Mouse (Mus musculus): ENCODE data around the gene Sike1.

Gene Sike1

GRCm38 (mm10) chr3:102995605-102996321 lies at the start of gene Sike1:
Gene Sike1, plus strand, starts transcription at chr3:102995708.
- peak; percentile 84 for DNase-seq (ENCODE audit: low read depth, low spot score)

DNA sequence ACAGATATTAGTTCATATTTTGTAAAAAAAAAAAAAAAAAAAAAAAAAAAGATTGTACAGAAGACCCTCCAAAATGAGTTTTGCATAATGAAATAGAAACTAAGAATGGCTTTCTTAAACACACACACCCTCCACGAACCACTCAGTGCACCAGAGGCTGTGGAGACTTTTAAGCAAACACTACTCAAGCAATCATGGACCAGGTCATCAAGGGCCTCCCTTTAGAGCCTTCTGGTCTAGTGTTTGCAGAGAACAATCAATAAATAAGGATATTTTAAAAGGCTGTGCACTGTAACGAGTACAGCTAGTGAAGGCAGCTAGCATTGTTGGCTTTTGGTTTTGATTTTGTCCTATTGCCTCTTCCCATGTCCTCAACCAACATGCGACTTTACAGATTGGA lies 49.2 kb upstream of the Sike1 start:
- no peak for DNase-seq (ENCODE audit: low read depth, low spot score)

- DNase-seq (ENCODE audit: low read depth, low spot score), result no peak
Measured at GRCm38 (mm10) chr3:102946861-102947260, 48.6 kb upstream of the Sike1 start.

DNA sequence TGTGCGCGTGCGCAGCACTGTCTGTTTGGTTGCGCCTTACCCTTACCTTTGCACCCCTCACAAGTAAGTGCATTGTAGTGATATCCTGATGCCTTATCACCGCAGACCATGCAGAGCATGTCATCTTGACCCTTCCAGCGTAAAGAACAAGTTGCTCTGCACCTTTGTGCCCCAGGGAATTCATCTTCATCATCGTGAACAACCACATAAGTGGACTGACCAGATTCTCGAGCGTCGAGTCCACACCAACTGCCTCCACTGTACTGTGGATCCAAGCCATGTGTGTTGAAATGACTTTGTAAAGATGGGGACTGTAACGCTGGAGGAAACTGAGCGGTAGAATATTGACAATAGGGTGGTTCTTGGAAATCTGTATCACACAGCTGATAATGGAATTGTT lies 41.0 kb upstream of the Sike1 start:
- DNase-seq (ENCODE audit: low read depth, low spot score), result no peak

- no peak for DNase-seq (ENCODE audit: low read depth, low spot score)
Measured at GRCm38 (mm10) chr3:102955143-102955542, 40.4 kb upstream of the Sike1 start.

DNA sequence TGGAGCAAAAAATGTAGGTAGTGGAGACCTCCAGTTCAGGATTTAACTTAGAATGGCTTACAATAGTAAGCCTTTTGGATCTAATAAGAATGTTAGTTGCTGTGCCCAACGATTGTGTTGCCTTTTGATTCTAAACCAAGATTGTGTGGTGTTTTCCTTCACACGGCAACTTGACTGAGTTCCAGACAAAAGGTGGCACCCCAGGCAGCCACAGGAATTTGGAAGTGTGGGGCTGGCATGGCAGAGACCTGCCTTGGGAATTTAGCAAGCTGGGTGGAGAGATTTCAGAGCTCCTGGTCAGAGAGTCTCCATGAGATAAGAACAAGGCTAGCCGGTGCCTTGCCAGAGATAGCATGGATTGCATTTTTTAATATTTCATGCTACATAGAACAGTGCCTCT lies 39.9 kb upstream of the Sike1 start:
- DNase-seq (ENCODE audit: low read depth, low spot score), result no peak

DNA sequence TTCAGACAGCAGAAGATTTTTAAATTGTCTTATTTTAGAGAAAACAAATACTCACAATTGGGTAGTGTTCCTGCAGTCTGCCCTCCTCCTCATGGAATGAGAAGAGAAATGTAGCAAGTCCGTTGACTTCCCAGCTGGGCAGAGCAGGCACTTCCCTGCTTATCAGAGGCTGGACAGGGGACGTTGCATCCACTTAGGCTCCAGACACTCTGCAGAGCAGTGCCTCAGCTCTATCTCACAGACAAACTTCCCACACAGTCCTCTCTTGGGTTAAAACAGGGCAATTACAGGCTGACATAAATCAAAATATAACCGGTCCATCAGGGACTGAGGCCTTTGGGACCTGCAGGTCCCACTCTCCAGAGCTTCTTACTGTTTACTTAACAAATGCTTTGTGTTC lies 31.5 kb upstream of the Sike1 start, which contains the start of gene Nr1h5:
TSS of gene Nr1h5 (minus strand) at position 101 of the 400 bp plus-strand sequence.
- no peak for DNase-seq (ENCODE audit: low read depth, low spot score)

DNA sequence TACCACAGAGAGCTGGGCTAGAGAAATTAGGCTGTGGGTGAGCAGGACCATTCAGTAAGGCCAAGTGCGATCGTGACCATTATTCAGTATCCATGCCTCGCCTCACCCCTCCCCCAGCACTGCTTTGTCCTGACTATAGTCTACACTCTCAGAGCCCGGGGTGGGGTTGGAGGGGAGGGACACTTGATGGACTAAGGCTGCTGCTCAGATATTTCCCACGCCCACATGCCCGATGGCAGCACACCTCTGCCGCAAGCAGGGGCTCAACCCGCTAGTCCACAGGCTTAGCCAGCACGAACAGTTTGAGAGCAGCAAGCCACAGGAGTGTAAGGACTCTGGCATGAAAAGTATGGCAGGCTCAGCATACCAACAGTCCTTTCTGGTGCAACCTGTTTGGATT lies 25.4 kb upstream of the Sike1 start:
- no peak for DNase-seq (ENCODE audit: low read depth, low spot score)

DNA sequence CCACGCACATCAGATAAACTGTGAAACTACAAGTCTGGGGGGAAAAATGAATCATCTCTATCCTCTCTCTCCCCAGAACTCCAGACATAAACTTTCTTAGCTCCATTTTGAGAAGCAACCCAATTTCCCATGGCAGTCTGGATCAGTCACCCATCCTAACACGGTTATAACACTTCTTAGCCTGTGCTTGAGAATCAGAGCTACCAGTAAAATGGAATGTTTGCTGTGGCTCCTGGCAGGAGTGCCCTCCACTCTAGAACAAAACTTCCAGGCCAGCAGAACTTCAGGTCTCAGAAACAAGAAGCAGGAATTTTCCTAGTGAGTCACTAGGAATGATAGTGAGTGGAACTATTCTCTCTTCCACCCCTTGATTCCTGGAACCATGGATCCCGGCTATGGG lies 25.0 kb upstream of the Sike1 start:
- no peak for DNase-seq (ENCODE audit: low read depth, low spot score)

GRCm38 (mm10) chr3:102976906-102977305 lies 18.6 kb upstream of the Sike1 start:
- DNase-seq (ENCODE audit: low read depth, low spot score), result no peak

DNA sequence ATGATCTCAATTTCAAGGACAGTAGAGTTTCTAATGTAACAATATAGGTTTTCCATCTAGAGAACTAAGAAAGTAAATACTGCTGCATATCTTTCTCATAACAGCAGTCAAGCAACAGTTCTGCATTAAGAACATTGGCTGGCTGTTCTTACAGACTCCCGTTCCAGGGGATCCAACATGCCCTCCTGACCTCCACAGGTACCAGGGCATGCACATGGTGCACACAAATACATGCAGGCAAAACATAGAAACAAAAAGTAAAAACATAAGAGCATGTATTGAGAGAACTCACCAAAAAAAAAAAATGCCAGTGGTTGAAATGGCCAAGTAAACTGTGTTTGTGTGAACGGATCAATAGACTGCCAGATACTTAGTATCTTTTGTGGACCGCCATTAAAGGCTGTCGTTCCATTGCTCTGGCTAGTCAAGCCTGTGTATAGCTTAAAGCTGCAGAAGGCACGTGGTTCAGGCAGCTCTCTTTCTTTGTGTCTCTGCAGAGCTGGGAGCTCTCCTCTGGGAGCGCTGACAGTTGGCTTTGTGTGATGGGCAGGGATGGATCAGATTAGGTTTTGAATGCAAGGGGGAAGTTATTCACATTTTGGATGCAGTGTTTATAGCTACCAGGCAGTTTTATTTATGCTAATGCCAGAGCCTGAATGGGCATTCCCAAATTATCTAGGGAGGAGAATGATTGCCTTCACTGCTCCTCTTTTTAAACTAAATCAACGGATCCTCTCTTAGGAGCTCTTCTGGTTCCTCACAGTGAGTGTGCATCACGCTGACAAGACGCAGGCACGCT lies 15.8 kb upstream of the Sike1 start:
- DNase-seq (ENCODE audit: low read depth, low spot score), result no peak

DNA sequence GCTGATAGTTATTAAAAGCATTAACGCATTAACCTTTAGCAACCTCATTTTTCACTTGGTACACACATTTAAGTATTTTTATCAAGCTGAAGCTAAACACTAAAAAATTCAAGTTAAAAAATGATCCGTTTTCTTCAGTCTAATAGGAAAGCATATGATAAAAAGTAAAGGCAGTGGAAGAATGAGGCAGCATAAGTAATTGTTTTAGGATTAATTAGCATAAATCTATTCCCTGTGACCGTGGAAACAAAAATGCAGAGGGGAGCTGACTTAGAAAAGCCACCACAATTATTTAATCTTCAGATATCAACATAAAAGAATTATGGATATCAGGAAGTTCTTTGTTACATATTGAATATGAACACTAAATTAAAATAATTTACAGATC lies 15.2 kb upstream of the Sike1 start:
- no peak for DNase-seq (ENCODE audit: low read depth, low spot score)

GRCm38 (mm10) chr3:102991041-102991440 lies 4.5 kb upstream of the Sike1 start:
- DNase-seq (ENCODE audit: low read depth, low spot score), result no peak

- DNase-seq (ENCODE audit: low read depth, low spot score), result no peak
Measured at GRCm38 (mm10) chr3:102992936-102993335, 2.6 kb upstream of the Sike1 start.

DNA sequence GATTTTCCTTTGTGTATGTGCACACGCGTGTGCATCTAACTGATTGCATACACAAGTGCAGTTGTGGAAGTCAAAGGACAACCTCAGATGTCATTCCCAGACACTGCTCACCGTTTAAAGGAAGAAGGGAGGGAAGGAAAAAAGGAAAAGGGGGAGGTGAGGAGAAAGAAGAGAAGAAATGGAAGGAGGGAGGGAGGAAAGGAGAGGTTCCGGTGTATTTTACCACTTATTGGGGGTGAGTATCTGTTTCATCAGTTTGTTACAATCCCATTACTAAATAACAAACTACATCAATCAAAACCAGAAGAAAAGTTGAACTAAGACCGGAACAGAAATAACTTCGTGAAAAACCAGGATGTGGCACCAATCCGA lies 289 bp upstream of the Sike1 start:
- DNase-seq (ENCODE audit: low read depth, low spot score), result no peak

- DNase-seq (ENCODE audit: low read depth, low spot score), result no peak
Measured at GRCm38 (mm10) chr3:102997036-102997435, 1.5 kb downstream of the Sike1 start.

DNA sequence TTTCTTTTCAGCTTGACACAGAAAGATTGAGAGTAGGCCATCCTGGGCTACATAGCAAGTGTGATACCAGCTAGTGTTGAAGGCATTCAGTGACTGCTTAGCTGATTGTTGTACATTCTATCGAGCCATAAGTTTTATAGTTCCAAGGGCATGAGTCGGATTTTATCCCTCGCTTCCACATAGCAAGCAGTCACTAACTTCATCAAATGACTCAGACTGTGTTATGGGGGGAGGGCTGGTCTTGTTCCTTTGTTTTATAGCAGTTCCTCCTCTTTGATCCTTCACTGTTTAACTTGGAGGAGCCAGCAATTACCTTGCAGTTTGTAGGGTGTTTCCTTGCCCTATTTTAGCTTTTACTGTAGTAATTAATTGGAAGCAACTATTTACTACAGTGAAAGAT lies 2.1 kb downstream of the Sike1 start:
- no peak for DNase-seq (ENCODE audit: low read depth, low spot score)

DNA sequence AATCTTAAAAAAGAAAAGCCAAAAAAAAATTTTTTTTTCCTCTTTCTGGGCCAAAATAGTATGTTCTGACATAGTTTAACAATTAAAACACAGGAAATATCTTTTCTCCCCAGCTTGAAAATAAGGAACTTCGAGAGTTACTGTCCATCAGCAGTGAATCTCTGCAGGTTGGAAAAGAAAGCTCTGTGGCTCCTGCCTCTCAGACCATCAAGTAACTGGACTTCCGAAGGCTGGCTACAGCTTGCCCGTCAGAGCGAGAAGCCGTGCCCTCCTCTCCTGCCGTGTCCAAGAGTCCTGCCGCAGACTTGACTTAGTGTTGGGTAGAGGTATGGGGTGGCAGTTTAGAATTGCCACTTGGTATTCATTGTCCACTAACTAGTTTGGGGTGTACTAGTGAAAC lies 6.1 kb downstream of the Sike1 start:
- no peak for DNase-seq (ENCODE audit: low read depth, low spot score)

- DNase-seq (ENCODE audit: low read depth, low spot score), result no peak
Measured at GRCm38 (mm10) chr3:103017350-103017749, 21.8 kb downstream of the Sike1 start.

DNA sequence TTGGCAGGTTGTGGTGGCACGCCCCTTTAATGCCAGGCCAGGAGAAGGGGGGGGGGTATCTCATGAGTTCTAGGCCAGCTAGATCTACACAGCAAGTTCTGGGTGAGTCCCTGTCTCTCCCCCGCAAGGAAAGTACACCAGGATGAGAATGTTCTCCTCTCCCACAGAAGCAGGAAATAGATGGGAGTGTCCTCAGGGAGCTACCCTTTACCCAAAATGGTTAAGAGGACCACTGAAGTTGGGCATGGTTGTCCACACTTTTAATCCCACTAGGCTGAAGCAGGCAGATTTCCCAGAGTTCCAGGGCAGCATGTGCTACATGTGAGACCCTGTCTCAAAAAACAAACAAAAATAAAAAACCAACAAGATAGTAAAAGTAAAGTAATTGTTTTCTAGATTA lies 24.0 kb downstream of the Sike1 start:
- no peak for DNase-seq (ENCODE audit: low read depth, low spot score)

- peak; percentile 93 for DNase-seq (ENCODE audit: low read depth, low spot score)
Measured at GRCm38 (mm10) chr3:103020249-103020942, 24.9 kb downstream of the Sike1 start, which contains the start of gene Csde1. Gene Csde1, plus strand, starts transcription at chr3:103020426.

GRCm38 (mm10) chr3:103020943-103021638 lies 25.6 kb downstream of the Sike1 start:
- DNase-seq (ENCODE audit: low read depth, low spot score), result peak; percentile 75

Data from WW6 (cell line).